Mouse (Mus musculus) brain, embryonic 14.5 days (tissue): ENCODE results near the gene Thsd4.

Source experiments
- CTCF ChIP-seq: fragments of 200-500 bp; IDR thresholded peaks from 2 replicates; pipeline ENCODE4 v1.5.1; 2012; ENCODE audit warnings: inconsistent platforms, mild to moderate bottlenecking, moderate library complexity, borderline replicate concordance; ENCODE audit not compliant: insufficient read depth, insufficient read length; ENCODE audit errors: extremely low read depth
- POLR2A ChIP-seq: fragments of 200-500 bp; IDR thresholded peaks from 2 replicates; pipeline ENCODE4 v1.6.1; 2012; ENCODE audit warnings: mild to moderate bottlenecking, inconsistent platforms, borderline replicate concordance; ENCODE audit not compliant: poor library complexity, insufficient read depth, insufficient read length, severe bottlenecking; ENCODE audit errors: extremely low read depth

GRCm38 (mm10) chr9:60187437-60187836 is 334.4 kb downstream of the Thsd4 start:
- TF ChIP-seq CTCF (no peak), POLR2A (no peak)
